Mouse (Mus musculus) intestine, embryonic 16.5 days (tissue): ENCODE results near the gene Fam216a. TPM values are rescaled to one million over a fixed set of nuclear protein-coding genes. Genes with fewer than 3 reads are reported as not detected.

Experiments
- ATAC-seq: fragments of 200-750 bp; cut with Nextera tagmentation; 2 replicates; pipeline ENCODE4 v1.8.0; 2017; ENCODE audit warnings: moderate TSS enrichment, moderate library complexity
- H3K27ac ChIP-seq: fragments of 300-500 bp; sonication (generic); 2 replicates; pipeline ENCODE4 v1.5.1; 2014; ENCODE audit warnings: mild to moderate bottlenecking, low read length
- H3K27me3 ChIP-seq: fragments of 300-500 bp; sonication (generic); replicated peaks from 2 replicates; pipeline ENCODE4 v1.6.1; 2014; ENCODE audit warnings: low read length, control low read depth, mixed read lengths; ENCODE audit not compliant: control insufficient read depth, insufficient read depth
- H3K36me3 ChIP-seq: fragments of 300-500 bp; sonication (generic); 2 replicates; pipeline ENCODE4 v1.6.1; 2014; ENCODE audit warnings: low read length, control low read depth; ENCODE audit not compliant: control insufficient read depth, insufficient read depth
- H3K4me1 ChIP-seq: fragments of 300-500 bp; sonication (generic); 2 replicates; pipeline ENCODE4 v1.6.1; 2014; ENCODE audit warnings: low read length, control low read depth, mixed read lengths; ENCODE audit not compliant: control insufficient read depth, insufficient read depth
- H3K4me2 ChIP-seq: fragments of 300-500 bp; sonication (generic); 2 replicates; pipeline ENCODE4 v1.6.1; 2014; ENCODE audit warnings: low read depth, low read length, control low read depth
- H3K4me3 ChIP-seq: fragments of 300-500 bp; sonication (generic); 2 replicates; pipeline ENCODE4 v1.5.1; 2014; ENCODE audit warnings: mild to moderate bottlenecking, low read length
- H3K9ac ChIP-seq: fragments of 300-500 bp; sonication (generic); 2 replicates; pipeline ENCODE4 v1.6.1; 2014; ENCODE audit warnings: low read depth, low read length
- H3K9me3 ChIP-seq: fragments of 300-500 bp; sonication (generic); 2 replicates; pipeline ENCODE4 v1.6.1; 2016; ENCODE audit warnings: low read length, control low read depth; ENCODE audit not compliant: control insufficient read depth
- WGBS: fragments of 180-500 bp; shearing (Covaris S2); extraction: QIAGEN DNeasy Blood & Tissue Kit; methylation state at CpG from one replicate; pipeline ENCODE4 v1.1.7; 2014; 5-methylcytosine and 5-hydroxymethylcytosine counted together
- polyA plus RNA-seq: library from polyadenylated mRNA; unstranded; fragments of >200 nt; fragmentation: Nextera tagmentation; extraction: Ambion mirVana; gene quantifications from 2 replicates; pipeline ENCODE4 v1.2.1, GENCODE M21; 2015

Gene Fam216a
- polyA plus RNA-seq, 1 experiment from 2014 or later, result 34.0 TPM

GRCm38 (mm10) chr5:122372878-122373277 is 714 bp upstream of the Fam216a start:
- H3K36me3 ChIP-seq, result peaks cover 6% of the 10 kb centered on the region; the same call in 1 of the 2 replicates
- H3K9ac ChIP-seq, result peak overlapping the region; percentile 79
- H3K27me3 ChIP-seq, result no peaks in the 10 kb centered on the region
- H3K4me1 ChIP-seq, result peaks cover 8% of the 10 kb centered on the region; the same call in 1 of the 2 replicates
- no peaks in the 10 kb centered on the region for H3K9me3 ChIP-seq
- WGBS, result 4% methylated on average over 5 of the region's 5 CpGs
- H3K4me2 ChIP-seq, result peak overlapping the region; percentile 67
- ATAC-seq, result no peak
- peak overlapping the region; percentile 78 for H3K4me3 ChIP-seq
- H3K27ac ChIP-seq, result peak overlapping the region; percentile 86

DNA sequence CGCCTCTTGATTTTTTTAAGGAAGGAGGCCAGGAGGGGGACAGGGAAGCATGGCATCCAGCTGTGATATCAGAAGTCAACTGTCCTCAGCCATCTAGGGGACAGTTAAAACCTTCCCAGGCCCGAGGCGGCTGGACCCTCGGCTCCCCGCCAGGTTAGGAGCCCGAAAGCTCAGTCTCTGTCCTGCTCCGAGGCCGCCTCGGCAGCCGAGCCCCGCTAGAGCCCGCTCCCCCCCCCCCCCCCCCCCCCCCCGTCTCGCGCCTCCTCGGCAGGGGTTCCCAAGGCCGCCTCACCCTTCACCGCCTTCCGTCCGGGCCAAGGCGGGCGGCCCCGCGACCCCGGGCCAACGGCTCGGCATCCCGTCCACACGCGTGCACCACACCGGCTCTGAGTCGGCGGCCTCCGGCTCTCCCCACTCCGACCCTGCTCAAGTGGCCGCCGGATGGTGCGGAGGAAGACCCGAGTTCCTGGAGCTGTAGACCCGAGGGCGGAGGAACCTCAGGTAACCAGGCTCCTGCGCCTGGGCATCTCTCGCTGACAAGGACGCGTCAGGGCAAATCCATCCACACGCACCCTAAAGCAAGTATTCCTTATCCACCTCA is 473 bp downstream of the Fam216a start, which contains the start of gene Gpn3:
Gene Gpn3 (plus strand): TSS at position 286 of the 601 bp plus-strand sequence.
- Histone ChIP-seq H3K4me1 (peaks cover 8% of the 10 kb centered on the region; the same call in 1 of the 2 replicates), H3K9ac (peak within 1 kb of the TSS; percentile 79), H3K27me3 (no peaks in the 10 kb centered on the region), H3K4me3 (peak within 1 kb of the TSS; percentile 78), H3K9me3 (no peaks in the 10 kb centered on the region), H3K4me2 (peak within 1 kb of the TSS; percentile 74), H3K27ac (peak within 1 kb of the TSS; percentile 91), H3K36me3 (peaks cover 7% of the 10 kb centered on the region; the same call in 1 of the 2 replicates)
- peak; percentile 76 for ATAC-seq
- under 1% methylated on average over 38 of the region's 46 CpGs for WGBS

DNA sequence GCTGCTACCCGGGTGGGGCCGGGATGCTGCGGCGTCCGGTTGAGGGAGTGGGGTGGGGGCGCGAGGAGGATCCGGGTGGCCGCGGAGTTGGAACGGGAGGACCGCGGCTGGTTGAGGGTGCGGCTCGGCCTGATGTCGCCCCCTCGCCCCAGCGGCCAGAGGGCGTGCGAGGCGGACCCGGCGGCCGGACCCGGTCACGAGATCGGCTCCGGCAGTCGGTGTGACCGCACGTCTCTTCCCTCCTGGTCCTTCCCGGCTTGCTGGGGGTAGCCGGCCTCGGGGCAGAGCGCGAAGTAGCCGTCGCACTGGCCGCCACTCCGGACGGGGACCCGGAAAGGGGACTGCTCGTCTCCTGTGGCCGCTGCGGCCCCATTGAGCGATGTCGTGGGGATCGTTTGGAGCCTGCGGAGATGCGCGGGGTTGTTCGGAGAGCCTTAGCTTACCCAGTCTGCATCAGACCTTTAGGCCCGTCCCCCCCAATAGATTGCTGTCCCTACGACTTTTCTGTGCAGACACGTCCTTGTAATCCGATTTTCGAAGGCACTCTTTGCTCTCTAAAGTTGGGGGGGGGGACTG is 17.6 kb downstream of the Fam216a start:
- H3K27me3 ChIP-seq, result no peaks in the 10 kb centered on the region
- under 1% methylated on average over 41 of the region's 57 CpGs for WGBS
- H3K4me2 ChIP-seq, result peak overlapping the region; percentile 57
- H3K4me3 ChIP-seq, result peak overlapping the region; percentile 94
- H3K9ac ChIP-seq, result peak overlapping the region; percentile 93
- no peaks in the 10 kb centered on the region for H3K9me3 ChIP-seq
- peak; percentile 80 for ATAC-seq
- H3K27ac ChIP-seq, result peak overlapping the region; percentile 78
- H3K4me1 ChIP-seq, result peaks cover 13% of the 10 kb centered on the region
- no peaks in the 10 kb centered on the region for H3K36me3 ChIP-seq

DNA sequence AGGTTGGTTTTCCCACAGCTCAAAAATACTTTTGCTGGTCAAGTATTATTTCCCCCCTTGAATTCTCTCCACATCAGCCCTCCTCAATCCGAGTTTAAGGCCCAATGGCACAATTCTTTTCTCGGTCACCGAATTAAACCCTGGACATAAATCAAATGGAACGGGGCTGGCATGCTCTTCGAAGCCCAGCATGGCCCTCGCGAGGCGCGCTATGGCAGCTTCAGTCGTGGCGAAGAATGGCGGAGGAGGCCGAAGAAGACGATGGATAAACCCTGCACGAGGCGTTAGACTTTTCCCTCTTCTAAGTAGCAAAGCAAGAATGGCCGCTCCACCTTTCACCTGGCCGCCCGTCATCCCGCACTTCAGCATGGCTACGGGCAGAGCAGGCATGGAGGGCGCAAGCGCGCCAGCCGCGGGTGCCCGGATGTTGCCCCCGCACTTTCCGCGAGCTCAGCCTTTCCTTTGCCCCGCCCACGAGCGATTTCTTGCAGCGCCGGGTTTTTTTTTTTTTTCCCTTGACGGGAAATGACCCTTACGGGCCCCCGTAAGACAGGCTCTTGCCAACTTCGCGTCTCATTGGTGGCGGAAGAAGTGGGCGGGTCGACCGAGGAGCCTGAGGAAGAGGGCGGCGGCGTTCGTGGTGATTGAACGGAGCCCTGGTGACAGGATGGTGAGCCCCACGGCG is 18.2 kb downstream of the Fam216a start, which contains the start of the genes Rad9b and Vps29:
Gene Rad9b (minus strand): TSS at position 427 of the 685 bp plus-strand sequence.
Gene Vps29 (plus strand): TSS at position 563 of the 685 bp plus-strand sequence.
- Histone ChIP-seq H3K4me1 (peaks cover 13% of the 10 kb centered on the region), H3K4me2 (peak within 1 kb of the TSS; percentile 76), H3K9me3 (no peaks in the 10 kb centered on the region), H3K27ac (peak within 1 kb of the TSS; percentile 78), H3K4me3 (peak within 1 kb of the TSS; percentile 94), H3K36me3 (no peaks in the 10 kb centered on the region), H3K9ac (peak within 1 kb of the TSS; percentile 93), H3K27me3 (no peaks in the 10 kb centered on the region)
- 1% methylated on average over 51 of the region's 51 CpGs for WGBS
- ATAC-seq, result peak; percentile 96

DNA sequence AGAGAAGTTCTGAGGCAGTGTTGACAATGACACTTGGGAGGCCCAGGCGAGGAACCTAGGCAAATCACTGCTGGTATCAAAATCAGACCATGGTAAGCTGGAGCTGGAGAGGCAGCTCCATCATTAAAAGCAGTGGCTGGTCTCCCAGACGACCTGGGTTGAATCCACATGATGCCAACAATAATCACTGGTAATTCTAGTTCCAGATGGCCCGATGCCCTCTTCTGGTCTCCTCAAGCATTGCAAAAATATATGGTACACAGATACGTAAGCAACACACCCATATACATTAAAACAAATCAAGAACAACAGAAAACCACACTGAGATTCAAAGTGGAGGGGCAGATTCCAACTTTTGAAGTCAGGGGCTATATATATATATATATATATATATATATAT is 26.4 kb downstream of the Fam216a start:
- WGBS, result 83% methylated on average over 4 of the region's 4 CpGs
- Histone ChIP-seq H3K36me3 (no peaks in the 10 kb centered on the region), H3K9me3 (0 out of 2 replicates have a peak, but pooled peaks cover 3% of the 10 kb centered on the region), H3K4me2 (no peak overlapping the region), H3K4me1 (0 out of 2 replicates have a peak, but pooled peaks cover 8% of the 10 kb centered on the region), H3K9ac (no peak overlapping the region), H3K27ac (no peak overlapping the region), H3K27me3 (no peaks in the 10 kb centered on the region), H3K4me3 (no peak overlapping the region)
- ATAC-seq, result no peak

DNA sequence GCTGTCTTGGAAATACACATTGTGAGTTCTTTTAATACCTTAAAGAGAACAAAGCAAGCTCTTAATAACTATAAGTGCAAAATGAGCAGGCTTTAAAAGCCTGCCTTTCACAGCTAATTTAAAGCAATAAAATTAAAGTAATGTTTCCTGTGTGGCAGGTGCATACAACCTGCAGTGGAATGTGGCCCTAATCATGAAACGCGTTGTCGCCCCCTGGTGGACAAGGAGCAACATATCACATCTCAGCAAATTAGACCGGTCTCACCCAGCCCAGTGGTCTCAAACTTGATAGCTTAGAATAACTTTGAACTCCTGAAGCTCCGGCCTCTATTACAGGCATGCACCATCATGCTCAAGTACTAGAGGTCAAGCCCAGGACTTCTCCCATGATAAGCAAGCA is 27.9 kb downstream of the Fam216a start:
- 0 out of 2 replicates have a peak, but pooled peaks cover 3% of the 10 kb centered on the region for H3K9me3 ChIP-seq
- H3K4me1 ChIP-seq, result 0 out of 2 replicates have a peak, but pooled peaks cover 4% of the 10 kb centered on the region
- no peaks in the 10 kb centered on the region for H3K36me3 ChIP-seq
- peak; percentile 81 for ATAC-seq
- H3K27me3 ChIP-seq, result no peaks in the 10 kb centered on the region
- 4% methylated on average over 5 of the region's 5 CpGs for WGBS
- no peak overlapping the region for H3K9ac ChIP-seq
- no peak overlapping the region for H3K4me2 ChIP-seq
- H3K4me3 ChIP-seq, result no peak overlapping the region
- H3K27ac ChIP-seq, result peak overlapping the region; percentile 76; the same call in 1 of the 2 replicates

DNA sequence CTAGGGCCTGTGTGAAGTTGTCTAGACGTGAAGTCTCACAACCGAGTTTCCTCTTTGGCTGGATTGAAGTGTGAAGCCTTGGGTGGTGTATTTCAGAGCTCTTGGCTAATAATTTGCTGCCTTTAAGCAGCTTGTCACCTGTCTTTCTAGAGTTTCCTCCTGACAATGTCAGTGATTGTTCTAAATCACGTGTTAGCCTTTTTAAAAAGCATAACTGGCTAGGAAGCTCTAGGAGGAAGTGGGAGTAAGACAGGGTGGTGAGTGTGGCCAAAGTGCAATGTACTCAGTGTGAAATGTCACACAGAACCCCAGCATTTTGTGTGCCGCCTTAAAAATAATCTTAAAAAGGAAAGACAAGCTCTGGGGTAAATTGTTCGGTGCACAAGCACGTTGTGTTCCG is 28.4 kb downstream of the Fam216a start:
- Histone ChIP-seq H3K9me3 (0 out of 2 replicates have a peak, but pooled peaks cover 3% of the 10 kb centered on the region), H3K27ac (peak overlapping the region; percentile 76), H3K4me2 (no peak overlapping the region), H3K27me3 (no peaks in the 10 kb centered on the region), H3K4me1 (0 out of 2 replicates have a peak, but pooled peaks cover 4% of the 10 kb centered on the region), H3K4me3 (no peak overlapping the region), H3K36me3 (no peaks in the 10 kb centered on the region), H3K9ac (no peak overlapping the region)
- peak; percentile 96 for ATAC-seq
- WGBS, result 50% methylated on average over 7 of the region's 7 CpGs

DNA sequence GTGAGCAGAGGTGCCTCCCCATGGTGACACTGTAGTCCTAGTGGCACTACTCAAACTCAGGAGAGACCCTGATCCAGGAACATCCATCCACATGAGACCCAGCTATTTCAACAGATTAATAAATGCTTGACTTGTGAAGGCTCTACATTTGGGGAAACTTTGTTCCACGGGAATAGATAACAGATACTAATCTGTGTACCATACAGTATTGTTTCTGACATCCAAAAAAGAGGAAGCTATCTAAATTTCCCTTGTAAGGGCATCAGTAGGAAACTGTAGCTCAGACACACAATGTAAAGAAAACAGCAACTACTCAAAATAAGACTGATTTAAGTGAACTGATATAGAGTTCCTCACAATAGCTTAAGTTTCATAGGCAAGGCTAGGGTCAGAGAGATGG is 29.3 kb downstream of the Fam216a start:
- H3K36me3 ChIP-seq, result no peaks in the 10 kb centered on the region
- H3K27ac ChIP-seq, result peak overlapping the region; percentile 76
- ATAC-seq, result no peak
- 0 out of 2 replicates have a peak, but pooled peaks cover 3% of the 10 kb centered on the region for H3K9me3 ChIP-seq
- 0 out of 2 replicates have a peak, but pooled peaks cover 4% of the 10 kb centered on the region for H3K4me1 ChIP-seq
- no peak overlapping the region for H3K4me2 ChIP-seq
- no peak overlapping the region for H3K4me3 ChIP-seq
- no peaks in the 10 kb centered on the region for H3K27me3 ChIP-seq
- 75% methylated on average over 1 of the region's 1 CpGs for WGBS
- H3K9ac ChIP-seq, result no peak overlapping the region
